Mouse (Mus musculus): ENCODE results near the gene Ifrd1.

GRCm38 (mm10) chr12:40272710-40273109 is 24.4 kb upstream of the Ifrd1 start:
- TF ChIP-seq EP300 (IDR thresholded peaks at IDR 0.05; ENCODE audit: low read depth): no peak
- no peak for TF ChIP-seq CTCF (IDR thresholded peaks at IDR 0.05; ENCODE audit: low read depth)
